Mouse (Mus musculus) layer of hippocampus, postnatal 14 days (tissue): ENCODE data around the gene Atp2b2. TPM values are rescaled to one million over a fixed set of nuclear protein-coding genes. Genes with fewer than 3 reads are reported as not detected.

ENCODE experiments used
- DNase-seq, 2 experiments: peaks; one replicate each; pipeline ENCODE4 v3.0.0; 2021 to 2022; ENCODE audit warnings: low spot score in 2 of 2, mixed read lengths in 1 of 2
- long read RNA-seq, 2 experiments: library from polyadenylated mRNA; stranded (forward); transcript quantifications; one replicate each; pipeline ENCODE4 v2.0.0; 2021
- total RNA-seq, 2 experiments: library from RNA; stranded (reverse); gene quantifications; 2 replicates each; pipeline ENCODE4 v1.2.3; 2021

The Atp2b2 gene
- total RNA-seq, result 100 to 1,000 TPM; 310 to 322 TPM
- long read RNA-seq, experiment 1, full-length matches to known transcripts, result 44 of 111 reads
- long read RNA-seq, experiment 1, partial matches to known transcripts, result 28 of 111 reads
- long read RNA-seq, experiment 1, other reads (novel, unspliced or antisense), result 39 of 111 reads
- long read RNA-seq, experiment 2, full-length matches to known transcripts, result 45 of 122 reads
- long read RNA-seq, experiment 2, partial matches to known transcripts, result 29 of 122 reads
- long read RNA-seq, experiment 2, other reads (novel, unspliced or antisense), result 48 of 122 reads

DNA sequence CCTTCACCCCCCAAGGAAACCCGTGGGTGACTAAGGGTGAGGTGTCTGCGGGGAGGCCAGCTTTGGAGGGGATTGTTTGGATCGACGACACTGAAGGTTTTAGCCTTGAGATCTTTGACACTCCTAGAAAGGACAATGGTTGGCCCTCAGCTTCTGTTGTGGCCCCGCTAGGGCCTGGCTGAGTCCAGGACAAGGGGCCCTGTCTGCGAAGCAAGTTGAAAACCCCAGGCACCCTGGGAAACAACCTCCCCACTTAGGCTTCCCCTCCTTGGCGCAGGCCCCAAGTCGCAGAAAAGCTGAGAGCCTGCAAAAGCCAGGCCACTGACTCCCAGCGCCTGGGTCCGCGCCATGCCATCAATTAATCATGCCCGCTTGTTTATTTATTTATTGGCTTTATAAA is at the start of gene Atp2b2:
Atp2b2 (minus strand) TSS at position 282 of the 400 bp plus-strand sequence.
- no peak for DNase-seq

DNA sequence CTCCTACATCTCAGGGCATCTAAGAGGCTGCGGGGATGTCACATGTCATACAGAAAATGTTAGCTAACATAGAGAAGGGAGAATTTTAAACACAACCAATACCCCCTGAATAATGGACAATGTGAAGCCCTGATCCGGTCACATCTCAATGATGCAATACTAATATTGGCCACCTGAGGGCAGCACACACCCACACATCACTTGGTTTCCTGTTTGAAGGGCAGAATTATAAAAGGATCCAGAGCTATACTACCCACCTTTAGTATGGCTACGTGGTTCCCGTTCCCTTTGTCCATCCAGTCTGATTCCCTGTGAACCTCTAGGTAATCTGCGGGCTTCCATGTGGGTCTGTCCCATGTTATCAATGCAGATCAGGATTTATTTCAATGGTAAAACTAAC is 47.2 kb upstream of the Atp2b2 start:
- peak; percentile 80 to 83 for DNase-seq

- no peak for DNase-seq
Observed at GRCm38 (mm10) chr6:114087106-114087505, 44.7 kb upstream of the Atp2b2 start.

GRCm38 (mm10) chr6:114078556-114078955 is 36.1 kb upstream of the Atp2b2 start:
- no peak for DNase-seq

GRCm38 (mm10) chr6:114076560-114076959 is 34.1 kb upstream of the Atp2b2 start:
- DNase-seq, result peak; percentile 71 to 85

GRCm38 (mm10) chr6:114076061-114076460 is 33.6 kb upstream of the Atp2b2 start:
- no peak for DNase-seq

DNA sequence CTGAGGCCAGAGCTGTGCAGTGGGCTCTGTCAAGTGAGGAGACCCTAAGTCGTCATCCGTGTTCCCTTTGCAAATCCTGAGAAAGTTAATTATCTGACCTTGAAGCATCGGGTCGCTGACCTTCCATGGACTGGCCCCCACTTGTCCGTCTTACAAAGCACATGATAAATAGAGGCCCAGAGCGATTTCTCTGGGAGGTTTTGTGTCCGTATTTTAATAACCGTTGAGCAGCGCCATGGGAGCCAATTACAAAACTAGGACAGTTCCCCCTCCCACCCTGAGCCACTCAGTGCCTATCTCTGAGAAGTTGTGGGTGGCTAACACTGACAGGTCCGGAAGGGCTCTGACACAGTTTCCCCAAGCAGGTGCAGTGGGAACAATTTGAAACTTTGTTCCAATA is 32.5 kb upstream of the Atp2b2 start:
- DNase-seq, result no peak

- no peak for DNase-seq
Observed at GRCm38 (mm10) chr6:114074256-114074655, 31.8 kb upstream of the Atp2b2 start.

- DNase-seq, result peak; percentile 57 to 70
Observed at GRCm38 (mm10) chr6:114071564-114071963, 29.2 kb upstream of the Atp2b2 start.

DNA sequence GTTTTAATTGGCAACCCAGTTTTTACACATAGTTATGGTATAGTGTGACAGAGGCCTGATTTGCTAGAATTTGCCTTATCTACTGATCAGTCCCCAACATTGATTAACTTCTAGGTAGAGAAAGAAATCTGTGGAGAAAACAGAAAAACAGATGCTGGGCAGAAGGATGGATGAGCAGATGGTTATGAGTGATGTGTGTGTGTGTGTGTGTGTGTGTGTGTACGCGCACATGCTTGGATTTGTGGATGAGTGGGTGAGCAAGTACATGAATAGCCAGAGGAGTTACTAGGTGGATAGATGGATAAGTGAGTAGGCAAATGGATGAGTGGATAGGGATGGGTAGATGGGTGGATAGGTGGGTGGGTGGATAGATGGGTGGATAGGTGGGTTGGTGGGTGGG is 20.7 kb upstream of the Atp2b2 start:
- DNase-seq, result no peak

DNA sequence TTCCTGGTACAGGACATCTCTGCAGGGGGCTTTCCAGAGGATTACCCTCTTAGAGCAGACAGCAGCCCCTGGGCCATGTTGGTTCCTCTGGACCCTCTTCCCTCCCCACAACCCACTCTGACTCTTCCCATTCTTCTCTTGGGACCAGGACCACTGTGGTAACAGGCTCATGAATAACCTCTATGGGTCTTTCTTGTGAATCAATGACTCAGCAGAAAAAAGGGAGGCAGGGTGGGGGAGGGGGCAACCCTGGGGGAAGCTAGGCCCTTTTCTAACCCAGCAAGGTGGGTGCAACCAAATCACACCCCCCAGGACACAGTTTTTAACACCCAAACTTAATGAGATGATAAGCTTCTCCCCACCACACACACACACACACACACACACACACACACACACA is 20.3 kb upstream of the Atp2b2 start:
- no peak for DNase-seq

- no peak for DNase-seq
Observed at GRCm38 (mm10) chr6:114059206-114059605, 16.8 kb upstream of the Atp2b2 start.

- no peak for DNase-seq
Observed at GRCm38 (mm10) chr6:114058030-114058808, 15.8 kb upstream of the Atp2b2 start.

DNA sequence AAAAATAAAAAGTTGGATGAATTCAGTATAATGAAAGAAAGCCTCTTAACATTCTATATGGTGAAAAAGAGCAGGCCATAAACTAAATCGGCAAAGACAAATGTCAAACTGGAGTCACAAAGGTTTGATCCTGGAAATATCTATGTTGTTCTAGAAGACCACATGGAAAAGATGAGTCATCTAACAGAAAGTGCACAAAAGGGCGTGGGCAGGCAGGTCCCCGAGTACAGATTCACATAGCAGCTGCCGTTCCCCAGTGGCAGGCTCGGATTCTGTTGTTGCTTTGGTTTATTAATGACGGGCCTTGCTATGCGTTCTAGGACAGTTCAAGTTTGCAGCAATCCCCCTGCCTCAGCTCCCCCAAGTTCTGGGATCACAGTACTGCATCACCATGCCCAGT is 12.9 kb upstream of the Atp2b2 start:
- DNase-seq, result peak in 1 of 2 experiments; percentile 49

GRCm38 (mm10) chr6:114044962-114045361 is 2.5 kb upstream of the Atp2b2 start:
- no peak for DNase-seq

DNA sequence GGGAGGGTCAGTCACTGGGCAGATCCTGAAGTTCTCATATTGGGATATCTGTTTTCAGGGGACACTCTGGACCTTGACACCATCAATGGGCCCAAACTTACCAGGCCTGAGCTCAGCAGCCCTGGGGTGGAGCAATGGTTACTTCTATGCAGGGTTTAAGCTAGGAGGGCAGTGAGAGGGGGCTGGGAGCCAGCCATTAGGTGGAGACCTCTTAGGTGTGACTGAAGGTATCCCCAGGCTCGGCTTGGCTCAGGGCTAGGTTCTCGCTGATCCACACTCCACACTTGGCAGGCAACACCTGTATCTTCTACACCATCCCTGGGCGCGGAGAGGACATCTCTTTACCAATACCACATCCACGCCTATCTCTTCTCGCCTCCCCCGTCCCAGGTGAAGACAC is 423 bp upstream of the Atp2b2 start:
- DNase-seq, result no peak

DNA sequence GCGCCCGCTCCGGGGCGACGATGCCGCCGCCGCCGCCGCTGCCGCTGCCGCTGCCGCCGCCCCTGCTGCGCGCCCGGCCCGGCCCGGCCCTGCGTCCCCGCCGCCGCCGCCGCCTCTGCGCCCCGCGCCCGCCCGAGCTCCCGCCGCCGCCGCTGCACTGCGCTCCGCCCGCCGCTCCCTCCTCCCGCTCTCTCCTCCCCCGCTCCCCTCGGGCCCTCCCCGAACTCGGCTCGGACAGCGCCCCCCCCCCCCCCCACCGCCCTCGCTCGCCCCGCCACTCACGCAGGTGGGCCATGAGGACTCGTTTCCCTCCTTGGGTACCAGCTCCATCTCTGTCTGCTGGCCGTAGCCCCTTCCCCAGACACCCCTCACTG is 515 bp downstream of the Atp2b2 start:
- DNase-seq, result no peak

DNA sequence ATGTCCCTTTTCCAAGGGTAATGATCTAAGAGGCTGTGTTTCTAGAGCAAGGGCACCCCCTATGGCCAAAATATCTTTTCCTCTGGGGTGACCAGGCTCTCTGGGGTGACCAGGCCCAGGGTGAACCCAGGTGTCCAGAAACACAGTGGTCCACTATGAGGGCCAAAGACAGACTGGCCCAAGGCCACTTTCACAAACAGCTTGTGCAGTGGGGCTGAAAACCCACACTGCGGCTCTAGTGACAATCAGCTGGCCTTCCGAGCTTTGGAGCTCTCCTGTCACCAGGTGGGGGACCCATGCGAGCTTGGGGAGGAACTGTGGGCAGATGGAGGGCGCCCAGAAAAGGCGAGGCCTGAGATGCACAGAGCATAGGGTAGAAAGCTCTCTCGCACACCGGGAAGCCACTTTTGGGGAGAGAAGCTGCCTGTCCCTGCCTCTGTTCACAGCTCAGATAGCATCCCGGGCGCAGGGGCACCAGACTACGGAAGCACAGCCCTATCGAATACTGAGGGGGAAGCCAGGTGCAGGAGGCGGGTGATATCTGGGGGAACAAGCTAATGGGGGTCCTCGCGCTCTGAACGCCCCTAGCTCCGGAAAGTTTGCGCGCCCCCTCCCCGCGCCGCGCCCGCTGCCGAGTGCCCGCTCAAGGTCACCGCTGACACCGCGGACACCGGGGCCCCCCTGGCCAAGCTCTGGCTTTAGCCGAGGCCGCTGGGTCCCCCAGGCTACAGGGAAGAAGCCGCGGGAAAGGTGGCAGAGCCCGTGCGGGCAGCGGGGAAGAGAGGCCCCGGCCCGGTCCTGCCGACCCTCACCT is 1.1 kb downstream of the Atp2b2 start:
- DNase-seq, result peak; percentile 52

DNA sequence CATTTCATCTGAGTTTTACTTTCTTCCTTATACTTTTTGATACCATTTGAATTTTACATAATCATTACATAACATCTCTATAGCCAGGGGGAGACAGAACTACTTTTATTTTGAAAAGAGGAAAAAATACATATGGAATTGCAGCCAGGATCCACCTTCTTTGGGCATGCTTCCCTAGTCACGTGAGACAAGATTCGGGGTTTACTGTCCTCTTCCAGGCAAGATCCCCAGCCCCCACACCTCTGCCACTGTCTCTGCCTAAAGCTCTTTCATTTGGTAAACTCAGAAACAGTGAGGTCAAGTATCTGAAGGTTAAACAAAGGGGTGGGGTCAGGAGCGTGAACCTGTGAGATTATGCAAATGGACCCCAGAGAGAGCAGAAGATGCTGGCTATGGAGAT is 6.7 kb downstream of the Atp2b2 start:
- no peak for DNase-seq

DNA sequence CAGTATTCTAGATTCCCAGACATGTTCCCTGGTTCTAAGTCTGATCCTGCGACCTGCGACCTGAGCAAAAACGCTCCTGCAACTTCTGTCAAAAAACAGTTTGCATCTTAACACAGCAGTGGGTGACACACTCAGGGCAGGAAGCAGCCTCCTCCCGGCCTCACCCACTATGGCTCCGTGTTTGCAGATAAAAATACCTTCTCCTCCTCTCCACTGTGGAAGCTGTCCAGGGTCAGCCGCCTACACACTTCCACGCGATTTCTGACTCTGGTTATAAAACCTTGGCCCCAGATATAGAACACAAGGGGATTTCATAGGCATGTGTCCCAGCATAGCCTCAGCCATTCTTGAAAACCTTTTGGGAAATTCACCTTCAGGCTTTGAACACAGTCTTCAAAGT is 9.6 kb downstream of the Atp2b2 start:
- DNase-seq, result no peak

GRCm38 (mm10) chr6:114023794-114024193 is 18.6 kb downstream of the Atp2b2 start:
- DNase-seq, result no peak

- peak in 1 of 2 experiments; percentile 65 for DNase-seq
Observed at GRCm38 (mm10) chr6:114022104-114022503, 20.3 kb downstream of the Atp2b2 start.
